Mouse (Mus musculus): ENCODE data around the gene Nodal.

DNA sequence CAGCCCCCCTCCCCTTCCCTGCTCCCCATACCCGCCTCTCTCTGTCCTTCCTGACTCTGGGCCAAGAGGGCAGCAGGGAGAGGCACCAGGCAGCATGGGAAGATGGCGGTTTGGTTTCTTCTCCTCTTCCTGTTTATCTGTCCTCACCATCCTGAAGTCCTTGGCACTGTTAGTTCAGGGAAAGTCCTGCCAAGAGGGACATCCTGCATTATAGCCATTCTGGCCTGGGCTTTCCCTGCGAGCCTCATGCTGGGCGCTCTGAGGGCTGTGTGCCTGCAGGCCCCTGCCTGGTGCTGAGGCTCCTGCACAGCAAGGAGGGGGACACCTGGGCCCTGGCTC lies 45.2 kb upstream of the Nodal start:
- no peak for TF ChIP-seq CTCF (IDR thresholded peaks at IDR 0.05; ENCODE audit: extremely low read depth, insufficient read depth, insufficient read length, insufficient replicate concordance)
- no peak for TF ChIP-seq POLR2A (IDR thresholded peaks at IDR 0.05; ENCODE audit: low read depth, low read length)
